Mouse (Mus musculus) ZHBTc4 (cell line): ENCODE measurements at regions not wholly inside any gene's neighbourhood (a gene's known extent, or its start where the extent isn't known, plus 50 kb on each side); places are given as distances from the start of the nearest gene placed in this dataset.

ENCODE experiments used
- DNase-seq: peaks from one replicate; pipeline ENCODE4 v3.0.0-alpha.2; 2011; ENCODE audit warnings: low read depth, low spot score

GRCm38 (mm10) chr1:33395733-33396132, 273.9 kb downstream of the Prim2 start:
- no peak for DNase-seq

GRCm38 (mm10) chr1:33394989-33395594, 274.5 kb downstream of the Prim2 start:
- DNase-seq: peak; percentile 7

GRCm38 (mm10) chr1:33370796-33371195, 298.8 kb downstream of the Prim2 start:
- no peak for DNase-seq

- DNase-seq: no peak
Measured at GRCm38 (mm10) chr1:33362688-33363426, 306.7 kb downstream of the Prim2 start.

- no peak for DNase-seq
Measured at GRCm38 (mm10) chr1:33334061-33334460, 335.5 kb downstream of the Prim2 start.
